Mouse (Mus musculus) cerebellum, adult 11-12 months (tissue): Measurements from ENCODE around the gene Ints4.

ENCODE experiments used
- DNase-seq: peaks from one replicate; pipeline ENCODE4 v3.0.0; 2022

Ints4 gene

DNA sequence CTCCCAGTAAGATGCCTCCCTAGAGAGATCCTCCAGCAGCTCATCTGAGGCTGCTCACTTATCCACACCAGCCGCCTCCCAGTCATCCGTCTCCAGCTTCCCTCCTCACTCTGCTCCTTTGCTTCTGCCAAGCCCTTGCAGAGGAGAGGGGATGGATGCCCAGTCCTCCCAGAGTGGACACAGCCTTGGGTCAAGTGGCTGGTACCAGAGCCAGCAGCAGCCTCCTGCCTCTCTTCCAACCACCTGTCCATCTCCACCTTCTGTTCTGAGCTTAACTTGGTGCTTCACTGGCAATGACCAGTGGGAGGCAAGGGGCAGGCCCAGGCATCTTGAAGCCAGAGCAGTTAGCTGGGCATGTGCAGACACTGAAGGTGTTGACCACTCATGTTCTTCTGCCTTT, 65.7 kb downstream of the Ints4 start:
- DNase-seq = peak; percentile 59

DNA sequence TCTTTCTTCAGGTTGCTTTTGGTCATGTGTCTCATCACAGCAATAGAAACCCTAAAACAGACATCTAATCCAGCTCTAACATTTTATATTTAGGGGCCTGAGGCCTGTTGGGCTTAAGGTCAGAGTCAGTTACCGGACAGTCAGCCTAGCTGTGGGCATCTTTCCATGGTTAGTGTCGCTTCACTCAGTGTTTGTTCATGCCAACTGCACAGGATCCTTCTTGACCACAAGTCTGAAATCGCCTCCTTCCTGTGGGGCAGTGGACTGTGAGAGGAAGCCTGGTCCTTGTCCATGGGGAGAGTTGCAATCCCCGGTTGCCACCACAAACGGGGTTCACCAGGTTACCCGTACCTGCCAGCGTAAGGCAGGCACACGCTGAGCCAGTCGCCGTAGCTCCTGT, 68.5 kb downstream of the Ints4 start:
- DNase-seq = no peak

GRCm38 (mm10) chr7:97550673-97551072, 69.9 kb downstream of the Ints4 start:
- DNase-seq = no peak

- DNase-seq = no peak
Observed at GRCm38 (mm10) chr7:97563576-97563975, 82.8 kb downstream of the Ints4 start.

DNA sequence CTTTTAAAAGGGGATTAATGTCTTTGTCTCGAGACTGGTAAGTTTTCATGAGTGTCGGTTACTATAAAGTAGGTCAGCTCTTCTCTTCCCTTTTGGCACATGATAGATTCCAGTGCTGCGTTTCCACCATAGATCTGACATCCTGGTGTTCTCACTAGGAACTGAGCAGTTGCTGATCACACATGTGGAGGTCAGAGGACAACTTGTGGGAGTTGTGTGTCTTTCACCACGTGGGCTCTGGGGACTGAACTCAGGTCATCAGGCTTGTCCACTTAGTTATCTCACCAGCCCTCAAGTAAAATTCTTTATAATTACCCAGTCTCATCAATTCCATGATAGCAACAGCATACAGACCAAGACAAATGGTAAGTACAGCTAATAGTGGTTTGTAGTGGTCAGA, 88.6 kb downstream of the Ints4 start:
- no peak for DNase-seq

GRCm38 (mm10) chr7:97570389-97570788, 89.6 kb downstream of the Ints4 start:
- DNase-seq = no peak

- peak; percentile 72 for DNase-seq
Observed at GRCm38 (mm10) chr7:97578361-97579066, 97.8 kb downstream of the Ints4 start.

GRCm38 (mm10) chr7:97579067-97579975, 98.6 kb downstream of the Ints4 start, which contains the start of the genes Aamdc and Rsf1:
Gene Aamdc, minus strand, starts transcription at chr7:97579497.
Gene Rsf1, plus strand, starts transcription at chr7:97579889.
- DNase-seq = peak; percentile 98

- peak; percentile 77 for DNase-seq
Observed at GRCm38 (mm10) chr7:97579976-97580842, 99.5 kb downstream of the Ints4 start.

- DNase-seq = peak; percentile 80
Observed at GRCm38 (mm10) chr7:97580843-97581214, 100.1 kb downstream of the Ints4 start.

- no peak for DNase-seq
Observed at GRCm38 (mm10) chr7:97588506-97588905, 107.8 kb downstream of the Ints4 start.

GRCm38 (mm10) chr7:97590488-97590887, 109.7 kb downstream of the Ints4 start:
- DNase-seq = no peak
